Mouse (Mus musculus): ENCODE data around the gene Nxph4.

GRCm38 (mm10) chr10:127479131-127479530 is 55.2 kb downstream of the Nxph4 start:
- TF ChIP-seq CTCF (IDR thresholded peaks at IDR 0.05; ENCODE audit: low read depth, low read length) (no peak), TAL1 (conservative IDR thresholded peaks at IDR 0.05; ENCODE audit: low read depth, low read length) (no peak)

Data from G1E (cell line).